Comparison of ENCODE assay signal across 19 mouse cellular contexts in genomic region chr12:111932513-111932912, GRCm38 (mm10). TPM values are rescaled to one million over a fixed set of nuclear protein-coding genes. Genes with fewer than 3 reads are reported as not detected.
DNase-seq lines count a peak whose midpoint lies in the region; ATAC-seq and TF ChIP-seq lines count a peak whose summit lies in the region.
"Had no signal": no experiment of that assay in that cellular context is flagged by ENCODE, and none has a peak within 500 bp of the region (broad histone marks: within the 10 kb centered on the region; RNA-seq: fewer than 3 reads in every experiment).

No protein-coding gene starts in this region.

- H3K4me2 ChIP-seq in heart, embryonic 11.5 days, result no peak overlapping the region
- H3K4me2 ChIP-seq in kidney, postnatal 0 days (ENCODE audit: low read length), result no peak overlapping the region
- H3K4me2 ChIP-seq: neural tube, embryonic 12.5 days had no signal

- 48% methylated on average over 3 of the region's 3 CpGs for WGBS in heart, embryonic 10.5 days
- 58% methylated on average over 3 of the region's 3 CpGs for WGBS in heart, embryonic 11.5 days (ENCODE audit: insufficient replicate concordance)
- 36% methylated on average over 3 of the region's 3 CpGs for WGBS in kidney, postnatal 0 days

- no peak for DNase-seq in heart, embryonic 10.5 days (ENCODE audit: low spot score)
- DNase-seq in kidney, postnatal 0 days (ENCODE audit: low spot score), result no peak
- DNase-seq in kidney, adult 9 months, result no peak
- peak; percentile 55 for DNase-seq in NIH3T3 (ENCODE audit: low read depth)
- DNase-seq in splenic B cell, adult 2 months (ENCODE audit: low read depth, low spot score), result peak; percentile 38
- no peak for DNase-seq in layer of hippocampus, adult 9-10 months (ENCODE audit: low spot score)
- DNase-seq in left cerebral cortex, adult 18-20 months (ENCODE audit: low spot score in 2 of 2), result no peak
- DNase-seq: layer of hippocampus, adult 9-11 months; retina, postnatal 1 day; thymus, adult 2 months had no signal

- no peak overlapping the region for H3K9ac ChIP-seq in heart, embryonic 11.5 days (ENCODE audit: low read depth, low read length)
- H3K9ac ChIP-seq in kidney, postnatal 0 days (ENCODE audit: low read depth, low read length), result no peak overlapping the region
- H3K9ac ChIP-seq: neural tube, embryonic 12.5 days had no signal

- no peak for ATAC-seq in heart, embryonic 11.5 days (replicated peaks; ENCODE audit: insufficient number of reproducible peaks, low FRiP score, low TSS enrichment)
- no peak for ATAC-seq in kidney, postnatal 0 days (replicated peaks; ENCODE audit: low FRiP score, low read depth)
- ATAC-seq: midbrain, embryonic 16.5 days had no signal

- no peak overlapping the region for H3K4me3 ChIP-seq in heart, embryonic 10.5 days
- H3K4me3 ChIP-seq in heart, embryonic 11.5 days (ENCODE audit: low read depth, low read length), result no peak overlapping the region
- no peak overlapping the region for H3K4me3 ChIP-seq in kidney, postnatal 0 days (replicated peaks; ENCODE audit: low read depth, low read length)
- H3K4me3 ChIP-seq: neural tube, embryonic 12.5 days had no signal

- TF ChIP-seq CTCF in kidney, postnatal 0 days (IDR thresholded peaks at IDR 0.05; ENCODE audit: low read depth), result no peak

- H3K36me3 ChIP-seq in heart, embryonic 10.5 days, result no peaks in the 10 kb centered on the region
- no peaks in the 10 kb centered on the region for H3K36me3 ChIP-seq in heart, embryonic 11.5 days (ENCODE audit: control insufficient read depth, insufficient read depth, low read length)
- no peaks in the 10 kb centered on the region for H3K36me3 ChIP-seq in kidney, postnatal 0 days (ENCODE audit: insufficient read depth, low read length)
- H3K36me3 ChIP-seq in splenic B cell, adult 2 months (ENCODE audit: control insufficient read depth, insufficient read depth, low read length, poor library complexity, severe bottlenecking), result no peaks in the 10 kb centered on the region
- H3K36me3 ChIP-seq: neural tube, embryonic 12.5 days had no signal

- peak overlapping the region; percentile 73; the same call in 1 of the 2 replicates for H3K27ac ChIP-seq in heart, embryonic 10.5 days
- no peak overlapping the region for H3K27ac ChIP-seq in heart, embryonic 11.5 days (ENCODE audit: low read depth, low read length)
- H3K27ac ChIP-seq in kidney, postnatal 0 days, result peak overlapping the region; percentile 38; the same call in 1 of the 2 replicates
- H3K27ac ChIP-seq: neural tube, embryonic 12.5 days had no signal

- H3K27me3 ChIP-seq in heart, embryonic 10.5 days (ENCODE audit: insufficient read depth, poor library complexity, severe bottlenecking), result no peaks in the 10 kb centered on the region
- H3K27me3 ChIP-seq in heart, embryonic 11.5 days (ENCODE audit: control insufficient read depth, insufficient read depth, low read length), result no peaks in the 10 kb centered on the region
- H3K27me3 ChIP-seq in kidney, postnatal 0 days (ENCODE audit: insufficient read depth, low read length), result no peaks in the 10 kb centered on the region
- no peaks in the 10 kb centered on the region for H3K27me3 ChIP-seq in splenic B cell, adult 2 months (ENCODE audit: control insufficient read depth, insufficient read depth, low read length, poor library complexity, severe bottlenecking)
- H3K27me3 ChIP-seq: neural tube, embryonic 12.5 days had no signal

- peaks cover 53% of the 10 kb centered on the region for H3K4me1 ChIP-seq in heart, embryonic 10.5 days
- peaks cover 33% of the 10 kb centered on the region for H3K4me1 ChIP-seq in heart, embryonic 11.5 days (ENCODE audit: control insufficient read depth, insufficient read depth, low read length)
- H3K4me1 ChIP-seq in kidney, postnatal 0 days (replicated peaks; ENCODE audit: insufficient read depth, low read length), result peaks cover 41% of the 10 kb centered on the region

- H3K9me3 ChIP-seq in heart, embryonic 10.5 days, result no peaks in the 10 kb centered on the region
- H3K9me3 ChIP-seq in heart, embryonic 11.5 days (replicated peaks; ENCODE audit: control insufficient read depth, low read length), result no peaks in the 10 kb centered on the region
- no peaks in the 10 kb centered on the region for H3K9me3 ChIP-seq in kidney, postnatal 0 days (replicated peaks; ENCODE audit: low read length)
- H3K9me3 ChIP-seq: neural tube, embryonic 12.5 days had no signal

RNA-seq across cellular contexts. Expression of gene Ppp1r13b, which starts 24.6 kb away (rescaled TPM):
- 13.6 and 16.8 TPM in 2 replicates for polyA plus RNA-seq in heart, embryonic 10.5 days (2016; fragmentation: Nextera tagmentation; extraction: Ambion mirVana)
- 15.8 and 16.5 TPM in 2 replicates for polyA plus RNA-seq in heart, embryonic 11.5 days (2014; fragmentation: Nextera tagmentation; extraction: Ambion mirVana)
- polyA plus RNA-seq in kidney, postnatal 0 days (2015; fragmentation: Nextera tagmentation; extraction: Ambion mirVana), result 14.6 and 16.7 TPM in 2 replicates
- 10 to 100 TPM; 58.8 to 67.3 TPM for total RNA-seq in left cerebral cortex, adult 18-20 months (2021)

RNA-seq across cellular contexts. Expression of gene Atp5mpl, which starts 34.3 kb away (rescaled TPM):
- 847 and 1,150 TPM in 2 replicates for polyA plus RNA-seq in heart, embryonic 10.5 days (2016; fragmentation: Nextera tagmentation; extraction: Ambion mirVana)
- 1,282 and 1,314 TPM in 2 replicates for polyA plus RNA-seq in heart, embryonic 11.5 days (2014; fragmentation: Nextera tagmentation; extraction: Ambion mirVana)
- 1,132 and 1,318 TPM in 2 replicates for polyA plus RNA-seq in kidney, postnatal 0 days (2015; fragmentation: Nextera tagmentation; extraction: Ambion mirVana)
- total RNA-seq in left cerebral cortex, adult 18-20 months (2021), result 100 to 1,000 TPM; 353 to 384 TPM

RNA-seq across cellular contexts. Expression of gene Tdrd9, which starts 38.8 kb away (rescaled TPM):
- polyA plus RNA-seq in heart, embryonic 10.5 days (2016; fragmentation: Nextera tagmentation; extraction: Ambion mirVana), result 0.28 and 0.54 TPM in 2 replicates
- polyA plus RNA-seq in heart, embryonic 11.5 days (2014; fragmentation: Nextera tagmentation; extraction: Ambion mirVana), result 0.23 and 0.31 TPM in 2 replicates
- 0.18 and 0.32 TPM in 2 replicates for polyA plus RNA-seq in kidney, postnatal 0 days (2015; fragmentation: Nextera tagmentation; extraction: Ambion mirVana)
- under 1 TPM; 0.26 to 0.33 TPM for total RNA-seq in left cerebral cortex, adult 18-20 months (2021)

RNA-seq across cellular contexts. Expression of gene Rd3l, which starts 48.6 kb away (rescaled TPM):
- 0.26 and 0.42 TPM in 2 replicates for polyA plus RNA-seq in heart, embryonic 10.5 days (2016; fragmentation: Nextera tagmentation; extraction: Ambion mirVana)
- 1.2 and 1.5 TPM in 2 replicates for polyA plus RNA-seq in heart, embryonic 11.5 days (2014; fragmentation: Nextera tagmentation; extraction: Ambion mirVana)
- not detected in 2 replicates for polyA plus RNA-seq in kidney, postnatal 0 days (2015; fragmentation: Nextera tagmentation; extraction: Ambion mirVana)
- total RNA-seq in left cerebral cortex, adult 18-20 months (2021), result under 1 TPM in 1 of 2 experiments, not detected in 1; 0.37 TPM
- total RNA-seq: adrenal gland, adult 18-20 months; gastrocnemius, adult 8-10 months; hematopoietic stem cell, adult 5-6 weeks had no signal
- polyA plus RNA-seq: embryonic facial prominence, embryonic 11.5 days; forebrain, embryonic 11.5 days; limb, embryonic 11.5 days; midbrain, embryonic 16.5 days; neural tube, embryonic 12.5 days; thymus, adult 2 months had no signal

Comparison
In these comparisons a context has a peak if more than half of its experiments do, and no peak if none do; other contexts are left out.
1. DNase-seq: peak in NIH3T3 (single experiment) and splenic B cell, adult 2 months (single experiment); none in heart, embryonic 10.5 days (single experiment), kidney, postnatal 0 days (single experiment), kidney, adult 9 months (single experiment), layer of hippocampus, adult 9-10 months (single experiment) and left cerebral cortex, adult 18-20 months (0 of 2).